Mouse (Mus musculus) CD4-positive naive resting alpha-beta T cell, adult 76 days (primary cell): ENCODE results near the gene Dnajb4. TPM values are rescaled to one million over a fixed set of nuclear protein-coding genes. Genes with fewer than 3 reads are reported as not detected.

Experiments
- total RNA-seq: library from RNA; stranded (reverse); gene quantifications from one replicate; pipeline ENCODE4 v1.2.4, GENCODE M21; 2023

The Dnajb4 gene
- 56.1 TPM for total RNA-seq

GRCm38 (mm10) chr3:152209967-152210634 is at the start of gene Dnajb4, which contains the start of gene Fubp1:
TSS of gene Dnajb4 (minus strand) at chr3:152210302.
TSS of gene Fubp1 (plus strand) at chr3:152210422.

GRCm38 (mm10) chr3:152166099-152166423 is 44.0 kb downstream of the Dnajb4 start, which contains the start of gene Gipc2:
TSS of gene Gipc2 (minus strand) at chr3:152166230.

Other genes starting within 250 kb of the Dnajb4 start
- gene Gipc2, start 44.1 kb downstream of the Dnajb4 start, total RNA-seq = not detected
- gene Fubp1, start 120 bp upstream of the Dnajb4 start, total RNA-seq = 333 TPM
- gene Nexn, start 56.0 kb upstream of the Dnajb4 start, total RNA-seq = not detected
- gene Miga1, start 130.1 kb upstream of the Dnajb4 start, total RNA-seq = 13.3 TPM
- 58.1 TPM for gene Usp33, start 136.2 kb upstream of the Dnajb4 start, total RNA-seq
- 86.1 TPM for gene Zzz3, start 185.2 kb upstream of the Dnajb4 start, total RNA-seq